Mouse (Mus musculus): Measurements from ENCODE around the gene Phlpp1.

The Phlpp1 gene

GRCm38 (mm10) chr1:106316641-106317304 is 145.2 kb downstream of the Phlpp1 start:
- DNase-seq (ENCODE audit: extremely low spot score), result no peak

GRCm38 (mm10) chr1:106318341-106318740 is 146.8 kb downstream of the Phlpp1 start:
- DNase-seq (ENCODE audit: extremely low spot score), result no peak

GRCm38 (mm10) chr1:106320583-106320982 is 149.0 kb downstream of the Phlpp1 start:
- DNase-seq (ENCODE audit: extremely low spot score), result no peak

GRCm38 (mm10) chr1:106321432-106322126 is 150.0 kb downstream of the Phlpp1 start:
- no peak for DNase-seq (ENCODE audit: extremely low spot score)

GRCm38 (mm10) chr1:106326691-106327090 is 155.1 kb downstream of the Phlpp1 start:
- no peak for DNase-seq (ENCODE audit: extremely low spot score)

GRCm38 (mm10) chr1:106342100-106342499 is 170.5 kb downstream of the Phlpp1 start:
- DNase-seq (ENCODE audit: extremely low spot score), result no peak

- DNase-seq (ENCODE audit: extremely low spot score), result no peak
Measured at GRCm38 (mm10) chr1:106345265-106345664, 173.7 kb downstream of the Phlpp1 start.

GRCm38 (mm10) chr1:106346776-106347175 is 175.2 kb downstream of the Phlpp1 start:
- no peak for DNase-seq (ENCODE audit: extremely low spot score)

- no peak for DNase-seq (ENCODE audit: extremely low spot score)
Measured at GRCm38 (mm10) chr1:106349116-106349515, 177.6 kb downstream of the Phlpp1 start.

GRCm38 (mm10) chr1:106351512-106351911 is 180.0 kb downstream of the Phlpp1 start:
- DNase-seq (ENCODE audit: extremely low spot score), result no peak

- DNase-seq (ENCODE audit: extremely low spot score), result no peak
Measured at GRCm38 (mm10) chr1:106352801-106353511, 181.4 kb downstream of the Phlpp1 start.

GRCm38 (mm10) chr1:106353993-106354392 is 182.4 kb downstream of the Phlpp1 start:
- DNase-seq (ENCODE audit: extremely low spot score), result no peak

- no peak for DNase-seq (ENCODE audit: extremely low spot score)
Measured at GRCm38 (mm10) chr1:106359474-106359873, 187.9 kb downstream of the Phlpp1 start.

- no peak for DNase-seq (ENCODE audit: extremely low spot score)
Measured at GRCm38 (mm10) chr1:106362841-106363604, 191.5 kb downstream of the Phlpp1 start.

GRCm38 (mm10) chr1:106369330-106369729 is 197.8 kb downstream of the Phlpp1 start:
- no peak for DNase-seq (ENCODE audit: extremely low spot score)

- no peak for DNase-seq (ENCODE audit: extremely low spot score)
Measured at GRCm38 (mm10) chr1:106372446-106372845, 200.9 kb downstream of the Phlpp1 start.

GRCm38 (mm10) chr1:106373656-106374055 is 202.1 kb downstream of the Phlpp1 start:
- DNase-seq (ENCODE audit: extremely low spot score), result no peak

- no peak for DNase-seq (ENCODE audit: extremely low spot score)
Measured at GRCm38 (mm10) chr1:106374274-106374673, 202.7 kb downstream of the Phlpp1 start.

- no peak for DNase-seq (ENCODE audit: extremely low spot score)
Measured at GRCm38 (mm10) chr1:106374971-106375370, 203.4 kb downstream of the Phlpp1 start.

GRCm38 (mm10) chr1:106376003-106376402 is 204.5 kb downstream of the Phlpp1 start:
- DNase-seq (ENCODE audit: extremely low spot score), result no peak

- no peak for DNase-seq (ENCODE audit: extremely low spot score)
Measured at GRCm38 (mm10) chr1:106380465-106380864, 208.9 kb downstream of the Phlpp1 start.

- DNase-seq (ENCODE audit: extremely low spot score), result no peak
Measured at GRCm38 (mm10) chr1:106386542-106386941, 215.0 kb downstream of the Phlpp1 start.

All from embryo, embryonic 9.5 days (tissue).